Mouse (Mus musculus): ENCODE results near the gene Fbp2. TPM values are rescaled to one million over a fixed set of nuclear protein-coding genes. Genes with fewer than 3 reads are reported as not detected.
"Not testable (repeated sequence)": the region's sequence is repeated elsewhere in the genome, so short reads cannot be mapped to it uniquely, and the experiment has no call there.

The Fbp2 gene
- polyA plus RNA-seq, 1 experiment: not detected

DNA sequence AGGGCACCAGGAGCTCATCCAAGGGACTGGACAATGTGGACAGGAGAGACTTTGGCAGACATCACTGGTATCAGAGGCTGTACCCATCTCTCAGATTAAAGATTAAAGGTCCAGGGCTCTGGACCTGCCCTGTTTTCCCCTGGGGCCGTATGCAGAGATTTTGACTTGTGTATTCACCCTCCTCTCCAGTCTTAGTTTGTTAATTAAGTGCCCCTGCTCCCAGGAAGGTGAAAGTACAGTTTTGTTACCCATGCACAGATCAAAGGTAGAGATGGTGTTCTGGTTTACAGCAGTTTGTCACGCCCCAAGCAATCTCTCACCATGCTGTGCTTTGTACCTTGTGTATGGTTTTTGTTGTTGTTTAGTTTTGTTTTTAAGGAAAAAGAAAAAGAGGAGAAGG is 12.4 kb upstream of the Fbp2 start:
- TF ChIP-seq TAL1 (IDR thresholded peaks at IDR 0.05; ENCODE audit: low read length): no peak
- TF ChIP-seq GATA1 (IDR thresholded peaks at IDR 0.05; ENCODE audit: low read length): no peak
- Histone ChIP-seq H3K4me1 (ENCODE audit: control insufficient read depth) (no peaks in the 10 kb centered on the region), H3K9me3 (ENCODE audit: control insufficient read depth, low read length) (no peaks in the 10 kb centered on the region)

DNA sequence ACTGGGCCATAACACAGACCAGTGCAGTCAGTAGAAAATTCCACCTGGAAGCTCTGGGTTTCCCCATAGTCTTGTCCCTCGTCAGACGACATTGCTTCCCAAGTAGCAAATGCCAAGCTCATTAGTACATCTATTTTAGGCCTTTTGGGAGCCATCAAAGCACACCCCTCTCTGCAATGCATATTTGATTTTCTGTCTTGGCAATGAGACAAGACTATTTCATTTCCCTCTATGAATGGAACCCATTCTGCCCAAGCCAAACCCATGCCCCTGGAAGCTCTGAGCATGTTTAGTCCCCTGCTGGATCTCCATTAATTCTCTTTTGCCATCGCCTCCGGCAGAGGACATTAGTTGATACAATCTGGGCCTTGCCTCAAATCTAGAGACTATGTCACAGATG is 8.6 kb upstream of the Fbp2 start:
- no peak for TF ChIP-seq TAL1 (IDR thresholded peaks at IDR 0.05; ENCODE audit: low read length)
- no peak for TF ChIP-seq GATA1 (IDR thresholded peaks at IDR 0.05; ENCODE audit: low read length)

More for the DNA sequence above, 12.4 kb upstream of the Fbp2 start:
- no peaks in the 10 kb centered on the region for H3K36me3 ChIP-seq (ENCODE audit: control insufficient read depth)
- no peaks in the 10 kb centered on the region for H3K27me3 ChIP-seq (ENCODE audit: control insufficient read depth)
- no peak overlapping the region for H3K4me3 ChIP-seq (replicated peaks)

DNA sequence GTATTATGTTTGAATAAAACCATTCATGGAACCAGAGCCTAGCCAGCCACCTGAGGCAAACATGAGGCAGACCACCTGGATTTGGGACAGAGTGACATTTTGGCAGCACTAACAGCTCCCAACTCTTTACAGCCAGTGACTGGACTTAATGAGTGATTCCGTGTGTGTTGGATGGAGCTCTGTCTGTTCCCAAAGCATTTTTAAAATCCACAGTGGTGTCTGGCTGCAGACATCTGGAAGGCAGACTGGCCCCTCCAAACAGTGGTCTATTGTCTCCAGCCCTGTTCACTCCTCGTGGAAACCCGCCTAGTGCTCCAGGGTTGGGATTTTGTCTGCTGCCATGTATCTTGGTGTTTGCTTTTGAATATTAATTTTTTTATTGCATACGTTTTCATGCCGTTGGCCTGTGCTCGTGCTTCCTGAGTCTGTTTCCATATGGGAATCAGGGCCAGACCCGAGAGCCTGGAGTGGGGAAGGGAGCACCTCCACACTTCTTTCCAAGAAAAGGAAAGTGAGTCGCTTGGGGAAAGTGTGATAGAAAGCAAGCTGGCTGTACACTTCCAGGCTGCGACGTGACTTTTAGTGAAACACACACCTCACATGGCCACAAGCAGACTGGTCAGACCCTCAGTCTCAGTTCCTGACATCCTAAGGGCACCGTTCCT is 7.6 kb upstream of the Fbp2 start:
- Histone ChIP-seq H3K4me3 (replicated peaks) (no peak overlapping the region), H3K27me3 (ENCODE audit: control insufficient read depth) (no peaks in the 10 kb centered on the region), H3K36me3 (ENCODE audit: control insufficient read depth) (no peaks in the 10 kb centered on the region), H3K9me3 (ENCODE audit: control insufficient read depth, low read length) (no peaks in the 10 kb centered on the region), H3K4me1 (ENCODE audit: control insufficient read depth) (no peaks in the 10 kb centered on the region)
- TF ChIP-seq GATA1 (IDR thresholded peaks at IDR 0.05; ENCODE audit: low read length) (no peak), TAL1 (IDR thresholded peaks at IDR 0.05; ENCODE audit: low read length) (no peak)

More for the DNA sequence above, 8.6 kb upstream of the Fbp2 start:
- Histone ChIP-seq H3K4me1 (ENCODE audit: control insufficient read depth) (no peaks in the 10 kb centered on the region), H3K4me3 (replicated peaks) (no peak overlapping the region), H3K36me3 (ENCODE audit: control insufficient read depth) (no peaks in the 10 kb centered on the region), H3K27me3 (ENCODE audit: control insufficient read depth) (no peaks in the 10 kb centered on the region), H3K9me3 (ENCODE audit: control insufficient read depth, low read length) (no peaks in the 10 kb centered on the region)

DNA sequence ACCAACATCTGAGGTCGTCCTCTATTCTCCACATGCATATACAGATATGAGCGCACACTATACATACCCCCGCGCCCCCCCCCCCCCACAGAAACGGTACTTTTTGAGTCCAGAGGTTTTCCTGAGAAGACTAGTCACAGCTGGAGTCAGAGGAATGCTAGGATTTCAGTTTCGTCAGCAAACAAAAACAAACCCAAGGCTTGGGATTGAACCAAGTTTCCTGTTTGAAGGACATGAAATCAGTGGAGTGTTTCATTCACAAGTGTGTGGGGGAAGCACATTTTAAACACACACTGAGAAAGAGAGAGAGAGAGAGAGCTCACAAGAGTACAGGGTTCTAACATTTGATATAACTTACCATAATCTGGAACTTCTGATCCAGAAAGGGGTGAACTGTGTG is 5.5 kb upstream of the Fbp2 start:
- H3K4me1 ChIP-seq (ENCODE audit: control insufficient read depth): no peaks in the 10 kb centered on the region
- TF ChIP-seq TAL1 (IDR thresholded peaks at IDR 0.05; ENCODE audit: low read length) (no peak), GATA1 (IDR thresholded peaks at IDR 0.05; ENCODE audit: low read length) (no peak)
- H3K36me3 ChIP-seq (ENCODE audit: control insufficient read depth): no peaks in the 10 kb centered on the region
- no peaks in the 10 kb centered on the region for H3K9me3 ChIP-seq (ENCODE audit: control insufficient read depth, low read length)
- H3K4me3 ChIP-seq (replicated peaks): no peak overlapping the region
- H3K27me3 ChIP-seq (ENCODE audit: control insufficient read depth): no peaks in the 10 kb centered on the region

- Histone ChIP-seq H3K4me3 (replicated peaks) (no peak overlapping the region), H3K4me1 (ENCODE audit: control insufficient read depth) (no peaks in the 10 kb centered on the region), H3K9me3 (ENCODE audit: control insufficient read depth, low read length) (no peaks in the 10 kb centered on the region), H3K27me3 (ENCODE audit: control insufficient read depth) (no peaks in the 10 kb centered on the region), H3K36me3 (ENCODE audit: control insufficient read depth) (no peaks in the 10 kb centered on the region)
- TF ChIP-seq TAL1 (IDR thresholded peaks at IDR 0.05; ENCODE audit: low read length) (no peak), GATA1 (IDR thresholded peaks at IDR 0.05; ENCODE audit: low read length) (no peak)
Measured at GRCm38 (mm10) chr13:62862875-62863274, 4.7 kb upstream of the Fbp2 start.

- H3K4me3 ChIP-seq (replicated peaks): no peak overlapping the region
- no peaks in the 10 kb centered on the region for H3K36me3 ChIP-seq (ENCODE audit: control insufficient read depth)
- H3K9me3 ChIP-seq (ENCODE audit: control insufficient read depth, low read length): no peaks in the 10 kb centered on the region
- no peaks in the 10 kb centered on the region for H3K27me3 ChIP-seq (ENCODE audit: control insufficient read depth)
- TF ChIP-seq GATA1 (IDR thresholded peaks at IDR 0.05; ENCODE audit: low read length) (no peak), TAL1 (IDR thresholded peaks at IDR 0.05; ENCODE audit: low read length) (no peak)
- peaks cover 8% of the 10 kb centered on the region for H3K4me1 ChIP-seq (ENCODE audit: control insufficient read depth)
Measured at GRCm38 (mm10) chr13:62860068-62860467, 1.8 kb upstream of the Fbp2 start.

DNA sequence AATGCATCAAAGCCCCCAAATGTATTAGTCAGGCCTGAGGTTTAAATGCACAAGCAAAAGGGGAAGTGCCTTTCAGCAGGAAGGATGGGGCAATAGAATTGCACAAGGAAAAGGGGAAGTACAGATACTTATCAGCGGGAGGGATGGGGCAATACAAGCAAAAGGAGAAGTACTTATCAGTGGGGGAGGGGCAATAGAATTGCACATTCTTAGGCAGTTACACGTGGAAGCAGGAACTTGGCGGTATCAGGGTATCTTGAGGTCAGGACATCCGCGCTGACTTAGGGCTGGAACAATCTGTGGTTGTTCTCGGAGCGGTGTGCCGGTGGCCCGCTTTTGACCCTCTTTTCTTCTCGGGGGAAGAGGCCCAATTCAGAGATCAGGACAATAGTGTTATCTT is 1.0 kb upstream of the Fbp2 start:
- H3K27me3 ChIP-seq (ENCODE audit: control insufficient read depth); H3K4me3 ChIP-seq (replicated peaks); H3K9me3 ChIP-seq (ENCODE audit: control insufficient read depth, low read length); H3K36me3 ChIP-seq (ENCODE audit: control insufficient read depth); H3K4me1 ChIP-seq (ENCODE audit: control insufficient read depth): not testable (repeated sequence)

DNA sequence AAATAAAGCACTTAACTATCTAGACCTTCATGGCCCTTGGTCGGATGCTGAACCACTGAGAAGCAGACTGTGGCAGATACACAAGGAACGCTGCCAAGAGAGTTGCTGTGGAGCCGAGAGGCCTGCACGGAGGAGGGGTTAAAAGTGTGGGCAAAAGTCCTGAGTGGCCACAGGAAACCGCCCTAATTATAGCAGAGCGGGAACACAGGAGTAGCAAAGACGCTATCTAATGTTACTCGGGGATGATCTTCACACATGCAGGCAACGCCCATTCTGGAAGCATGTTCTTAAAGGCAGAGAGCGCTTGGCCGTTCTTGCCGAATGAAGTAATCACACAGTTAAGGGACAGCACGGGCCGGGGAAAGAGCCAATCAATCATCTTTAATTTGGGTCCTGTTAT is 1.4 kb downstream of the Fbp2 start:
- TF ChIP-seq TAL1 (IDR thresholded peaks at IDR 0.05; ENCODE audit: low read length) (no peak), GATA1 (IDR thresholded peaks at IDR 0.05; ENCODE audit: low read length) (no peak)
- H3K27me3 ChIP-seq (ENCODE audit: control insufficient read depth): no peaks in the 10 kb centered on the region

DNA sequence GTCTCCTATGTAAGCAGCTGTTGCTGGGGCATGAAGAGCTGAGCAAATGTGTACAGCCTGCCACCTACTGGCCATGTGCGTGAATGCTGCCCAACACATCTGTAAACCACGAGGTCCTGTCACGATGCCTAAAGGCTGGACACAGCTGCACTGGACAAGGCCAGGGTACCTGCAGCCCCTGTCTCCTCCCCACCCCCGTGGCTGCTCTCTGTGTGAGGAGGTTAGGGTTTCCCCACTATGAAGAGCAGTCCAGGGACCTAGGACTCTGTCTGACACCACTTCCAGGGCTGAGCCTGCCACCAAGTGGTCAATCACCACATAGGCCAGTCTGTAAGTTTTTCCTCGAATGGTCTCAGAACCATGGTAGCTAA is 1.9 kb downstream of the Fbp2 start:
- H3K27me3 ChIP-seq (ENCODE audit: control insufficient read depth): no peaks in the 10 kb centered on the region
- H3K36me3 ChIP-seq (ENCODE audit: control insufficient read depth): no peaks in the 10 kb centered on the region
- no peaks in the 10 kb centered on the region for H3K9me3 ChIP-seq (ENCODE audit: control insufficient read depth, low read length)
- no peak overlapping the region for H3K4me3 ChIP-seq (replicated peaks)
- peaks cover 8% of the 10 kb centered on the region for H3K4me1 ChIP-seq (ENCODE audit: control insufficient read depth)
- no peak for TF ChIP-seq TAL1 (IDR thresholded peaks at IDR 0.05; ENCODE audit: low read length)

More for the DNA sequence above, 1.4 kb downstream of the Fbp2 start:
- H3K9me3 ChIP-seq (ENCODE audit: control insufficient read depth, low read length): no peaks in the 10 kb centered on the region
- H3K4me1 ChIP-seq (ENCODE audit: control insufficient read depth): peaks cover 8% of the 10 kb centered on the region
- H3K36me3 ChIP-seq (ENCODE audit: control insufficient read depth): no peaks in the 10 kb centered on the region
- H3K4me3 ChIP-seq (replicated peaks): no peak overlapping the region

Data from erythroblast, embryonic 14.5 days (primary cell).